Mouse (Mus musculus) macrophage (primary cell): ENCODE results near the gene Samd5. TPM values are rescaled to one million over a fixed set of nuclear protein-coding genes. Genes with fewer than 3 reads are reported as not detected.

Experiments used
- H3K27ac ChIP-seq: fragments of 350-480 bp; formaldehyde crosslinking; 2 replicates; pipeline ENCODE4 v1.9.0; 2021
- H3K36me3 ChIP-seq: fragments of 350-480 bp; formaldehyde crosslinking; 2 replicates; pipeline ENCODE4 v1.9.0; 2021; ENCODE audit errors: inconsistent target
- H3K4me3 ChIP-seq: fragments of 350-480 bp; formaldehyde crosslinking; 2 replicates; pipeline ENCODE4 v1.9.0; 2021; ENCODE audit errors: inconsistent target
- H3K79me2 ChIP-seq: fragments of 350-480 bp; formaldehyde crosslinking; 2 replicates; pipeline ENCODE4 v1.9.0; 2021; ENCODE audit errors: inconsistent target
- WGBS: methylation state at CpG from one replicate; pipeline ENCODE4 v1.1.7; 2026; ENCODE audit warnings: inconsistent platforms; ENCODE audit not compliant: missing documents; 5-methylcytosine and 5-hydroxymethylcytosine counted together
- polyA plus RNA-seq: library from polyadenylated mRNA; stranded (reverse); fragments of 250-400 nt; gene quantifications from 3 replicates; pipeline ENCODE4 v1.2.4, GENCODE M21; 2018; ENCODE audit warnings: inconsistent platforms

Samd5 gene
- polyA plus RNA-seq, 1 experiment from 2014 or later, result 0.17 TPM

GRCm38 (mm10) chr10:9574135-9574534 lies 100.9 kb downstream of the Samd5 start:
- H3K36me3 ChIP-seq, result no peaks in the 10 kb centered on the region
- H3K79me2 ChIP-seq, result no peaks in the 10 kb centered on the region
- no peak overlapping the region for H3K27ac ChIP-seq
- H3K4me3 ChIP-seq, result no peak overlapping the region
- WGBS, result 55% methylated on average over 4 of the region's 4 CpGs

Other genes starting within 250 kb of the Samd5 start
- gene Stxbp5, start 225.9 kb upstream of the Samd5 start, polyA plus RNA-seq, result 45.1 to 61.9 TPM (median 56.5 TPM) in 3 replicates